Mouse (Mus musculus) splenic B cell, adult 2 months (primary cell): ENCODE results near the gene Cstf1.

Experiments
- DNase-seq: peaks from one replicate; pipeline ENCODE4 v3.0.0-alpha.2; 2011; ENCODE audit warnings: low read depth, low spot score
- H3K27me3 ChIP-seq: 2 replicates; pipeline ENCODE4 v1.6.1; 2012; ENCODE audit warnings: mild to moderate bottlenecking, low read length, moderate library complexity, mixed read lengths; ENCODE audit not compliant: control insufficient read depth, poor library complexity, insufficient read depth, severe bottlenecking
- H3K36me3 ChIP-seq: 2 replicates; pipeline ENCODE4 v1.6.1; 2012; ENCODE audit warnings: mild to moderate bottlenecking, low read length, moderate library complexity, mixed read lengths; ENCODE audit not compliant: control insufficient read depth, poor library complexity, insufficient read depth, severe bottlenecking

Gene Cstf1

DNA sequence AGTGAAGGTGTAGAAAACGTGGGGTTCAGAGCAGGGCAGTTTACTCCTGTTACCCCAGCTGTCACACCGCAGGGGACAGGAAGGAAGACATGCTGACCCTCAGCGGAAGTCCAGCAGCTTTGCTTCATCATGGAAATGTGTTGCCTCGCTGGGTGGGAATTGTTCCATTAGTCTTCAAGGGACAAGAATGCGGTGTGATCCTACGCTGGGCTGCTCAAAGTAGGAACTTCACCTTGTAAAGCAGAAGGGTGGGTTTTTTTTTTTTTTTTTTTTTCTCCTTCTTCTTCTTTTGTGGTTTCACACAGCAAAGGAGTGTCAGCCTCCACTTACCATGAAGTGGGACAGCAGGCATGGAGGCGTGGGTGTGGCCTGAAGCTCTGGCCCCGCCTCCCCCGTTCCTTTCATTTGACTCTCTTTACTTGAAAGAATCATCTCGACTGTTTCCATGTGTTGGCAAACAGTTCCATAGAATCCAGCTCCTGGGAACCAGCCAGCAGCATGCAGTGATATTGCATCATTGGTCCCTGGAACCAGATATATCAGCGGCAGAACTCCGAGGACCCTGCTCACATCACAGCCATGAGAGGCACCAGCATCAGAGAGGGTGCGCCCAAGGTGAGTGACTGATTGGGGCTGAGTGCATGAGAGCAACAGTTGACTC lies 23.0 kb downstream of the Cstf1 start, which contains the start of gene Cass4:
Gene Cass4, plus strand, starts transcription at position 404 of the 661 bp plus-strand sequence.
- Histone ChIP-seq H3K36me3 (no peaks in the 10 kb centered on the region), H3K27me3 (no peaks in the 10 kb centered on the region)
- peak; percentile 84 for DNase-seq

- no peak for DNase-seq
Measured at GRCm38 (mm10) chr2:172394052-172394392, 23.5 kb downstream of the Cstf1 start.

DNA sequence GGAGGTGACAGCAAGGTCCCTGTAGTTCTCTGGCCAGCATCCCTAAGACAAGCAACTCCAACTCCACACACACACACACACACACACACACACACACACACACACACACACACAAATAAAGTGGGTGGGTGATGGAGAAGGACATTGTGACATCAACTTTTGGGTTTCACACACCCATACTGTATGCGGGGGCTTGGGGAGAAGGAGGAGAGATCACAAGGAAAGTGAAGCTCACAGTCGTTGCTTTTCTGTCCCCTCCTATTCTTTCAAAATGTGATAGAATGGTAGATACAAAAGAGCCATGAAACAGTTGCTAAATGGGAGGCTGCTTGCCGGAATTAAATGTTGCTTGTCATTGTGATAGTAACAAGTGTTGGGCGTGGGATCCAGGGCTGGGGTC lies 24.2 kb downstream of the Cstf1 start:
- Histone ChIP-seq H3K27me3 (no peaks in the 10 kb centered on the region), H3K36me3 (no peaks in the 10 kb centered on the region)
- DNase-seq, result no peak

More at GRCm38 (mm10) chr2:172394052-172394392, 23.5 kb downstream of the Cstf1 start:
- Histone ChIP-seq H3K36me3 (no peaks in the 10 kb centered on the region), H3K27me3 (no peaks in the 10 kb centered on the region)

- peak; percentile 31 for DNase-seq
- H3K27me3 ChIP-seq, result no peaks in the 10 kb centered on the region
Measured at GRCm38 (mm10) chr2:172395961-172396360, 25.5 kb downstream of the Cstf1 start.

DNA sequence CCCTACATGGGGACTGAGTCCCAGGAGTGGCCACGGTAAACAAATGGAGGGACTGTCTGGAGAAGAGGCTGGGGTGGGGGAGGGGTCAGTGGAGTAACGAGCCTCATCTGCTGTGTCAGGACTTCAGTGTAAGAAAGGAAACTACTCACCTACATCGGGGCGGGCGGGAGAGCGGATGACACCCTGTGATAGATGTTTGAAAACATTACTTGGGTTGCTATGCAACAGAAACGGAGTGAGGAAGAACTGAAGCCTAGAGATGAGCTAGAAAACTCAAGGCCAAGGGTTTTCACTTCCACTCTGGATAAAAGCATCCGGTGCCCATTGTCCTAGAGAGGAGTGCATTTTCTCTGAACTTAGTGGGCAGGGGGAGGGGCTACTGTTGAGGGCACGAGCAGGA lies 29.4 kb downstream of the Cstf1 start:
- Histone ChIP-seq H3K27me3 (no peaks in the 10 kb centered on the region), H3K36me3 (no peaks in the 10 kb centered on the region)
- DNase-seq, result peak; percentile 92

More at GRCm38 (mm10) chr2:172395961-172396360, 25.5 kb downstream of the Cstf1 start:
- H3K36me3 ChIP-seq, result no peaks in the 10 kb centered on the region

DNA sequence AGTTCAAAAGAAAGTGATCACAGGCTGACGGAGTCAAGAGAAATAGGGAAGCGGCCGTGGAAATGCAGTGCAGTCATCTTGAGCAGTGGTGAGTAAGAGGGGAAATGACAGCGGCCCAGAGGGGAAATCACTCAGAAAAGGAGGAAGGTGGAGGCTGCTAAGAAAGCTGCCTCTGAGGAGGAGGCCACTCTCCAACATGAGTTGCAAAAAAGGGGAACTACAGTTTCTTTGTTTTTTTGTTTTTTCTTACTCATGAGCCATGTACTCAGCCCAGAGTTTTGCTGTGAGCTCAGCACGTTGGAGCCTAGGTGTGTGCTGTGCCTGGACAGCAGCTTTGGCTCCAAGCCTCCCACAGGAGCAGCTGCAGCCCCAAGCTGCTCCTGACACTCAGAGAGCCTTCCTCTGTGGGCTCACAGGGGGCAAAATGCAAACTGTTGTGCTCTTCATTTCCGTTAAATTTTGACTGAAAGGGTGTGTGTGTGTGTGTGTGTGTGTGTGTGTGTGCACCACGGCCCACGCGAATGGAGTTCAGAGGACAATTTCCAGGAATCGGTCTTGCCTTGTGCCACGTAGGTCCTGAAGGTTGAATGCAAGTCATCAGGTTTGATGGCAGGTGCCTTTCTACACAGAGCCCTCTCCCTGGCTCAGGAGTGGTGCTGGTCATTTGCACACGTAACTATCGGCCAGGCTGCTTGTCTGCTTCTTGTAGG lies 30.8 kb downstream of the Cstf1 start:
- no peaks in the 10 kb centered on the region for H3K27me3 ChIP-seq
- no peaks in the 10 kb centered on the region for H3K36me3 ChIP-seq
- DNase-seq, result peak; percentile 95

DNA sequence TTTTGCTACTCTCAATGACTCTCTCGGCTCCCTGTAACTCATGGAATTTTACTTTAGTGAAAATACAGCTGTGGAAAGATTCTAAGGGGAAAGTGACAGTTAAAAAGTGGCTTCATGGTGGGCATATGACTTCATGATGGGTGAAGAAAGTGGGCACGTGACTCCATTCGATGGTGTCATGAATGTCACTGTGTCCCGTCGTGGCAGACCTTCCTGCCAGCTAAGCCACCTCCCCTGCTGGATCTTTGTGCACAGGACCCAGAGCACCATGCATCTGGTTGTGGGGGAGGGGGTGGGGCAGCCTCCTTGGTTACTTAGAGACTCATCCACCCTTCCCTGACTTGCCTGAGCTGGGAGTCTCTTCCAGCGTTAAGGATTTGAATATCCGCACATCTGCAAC lies 33.8 kb downstream of the Cstf1 start:
- H3K36me3 ChIP-seq, result no peaks in the 10 kb centered on the region
- no peak for DNase-seq
- no peaks in the 10 kb centered on the region for H3K27me3 ChIP-seq

DNA sequence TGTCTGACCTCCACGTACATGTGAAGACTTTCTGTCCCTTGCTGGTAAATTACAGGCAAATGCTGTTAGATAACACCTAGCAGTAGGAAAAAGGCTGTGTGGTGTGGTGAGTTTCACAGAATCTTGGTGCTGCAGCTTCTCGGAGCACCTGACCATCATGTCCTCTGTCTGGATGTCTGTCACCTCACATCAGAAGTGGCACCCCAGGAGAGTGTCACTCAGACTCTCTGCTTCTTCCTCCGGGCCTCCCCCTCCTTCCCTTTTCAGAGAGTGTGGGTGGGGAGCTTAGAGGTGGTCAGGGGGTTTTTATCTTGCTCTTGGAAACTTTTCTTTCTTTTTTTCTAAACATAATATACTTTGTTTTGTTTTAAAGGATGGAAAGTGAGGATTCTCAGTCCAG lies 34.5 kb downstream of the Cstf1 start:
- peak; percentile 30 for DNase-seq
- Histone ChIP-seq H3K36me3 (no peaks in the 10 kb centered on the region), H3K27me3 (no peaks in the 10 kb centered on the region)

GRCm38 (mm10) chr2:172406173-172406572 lies 35.7 kb downstream of the Cstf1 start:
- no peak for DNase-seq
- Histone ChIP-seq H3K36me3 (no peaks in the 10 kb centered on the region), H3K27me3 (no peaks in the 10 kb centered on the region)

DNA sequence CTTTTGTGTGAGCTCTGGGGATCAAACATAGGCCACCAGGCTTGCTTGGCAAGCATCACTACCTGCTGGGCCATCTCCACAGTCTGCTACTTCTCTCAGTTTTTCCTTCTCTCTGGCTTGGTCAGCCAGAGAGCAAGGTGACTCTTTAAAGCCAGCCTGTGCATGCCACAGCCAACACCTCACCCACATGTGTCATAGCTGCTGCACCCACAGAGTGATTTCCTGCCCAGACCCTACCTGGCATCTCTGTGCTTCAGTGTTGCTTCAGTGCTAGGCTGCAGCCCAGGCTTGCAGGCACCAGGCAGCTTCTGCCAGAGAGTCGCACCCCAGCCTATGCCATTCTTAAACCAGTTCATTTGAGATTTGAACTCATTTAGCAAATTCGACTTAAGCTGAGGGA lies 37.0 kb downstream of the Cstf1 start:
- no peak for DNase-seq
- Histone ChIP-seq H3K36me3 (no peaks in the 10 kb centered on the region), H3K27me3 (no peaks in the 10 kb centered on the region)

DNA sequence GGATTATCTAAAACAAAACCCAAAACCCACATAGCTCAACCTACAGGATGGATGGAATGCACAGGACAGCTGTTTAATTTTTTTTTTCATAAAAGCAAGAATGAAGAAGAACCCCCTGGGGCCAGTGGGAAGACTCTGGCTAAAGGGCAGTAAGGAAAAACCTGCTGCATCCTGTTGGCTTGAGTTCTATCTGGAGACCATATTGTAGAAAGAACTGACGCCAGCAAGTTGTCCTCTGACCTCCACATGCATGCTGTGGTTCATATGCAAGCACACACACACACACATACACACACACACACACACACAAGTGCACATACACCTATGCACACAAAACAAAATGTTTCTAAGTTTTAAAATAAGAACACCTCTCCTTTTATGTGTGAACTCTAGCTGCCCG lies 40.2 kb downstream of the Cstf1 start:
- no peaks in the 10 kb centered on the region for H3K27me3 ChIP-seq
- no peaks in the 10 kb centered on the region for H3K36me3 ChIP-seq

DNA sequence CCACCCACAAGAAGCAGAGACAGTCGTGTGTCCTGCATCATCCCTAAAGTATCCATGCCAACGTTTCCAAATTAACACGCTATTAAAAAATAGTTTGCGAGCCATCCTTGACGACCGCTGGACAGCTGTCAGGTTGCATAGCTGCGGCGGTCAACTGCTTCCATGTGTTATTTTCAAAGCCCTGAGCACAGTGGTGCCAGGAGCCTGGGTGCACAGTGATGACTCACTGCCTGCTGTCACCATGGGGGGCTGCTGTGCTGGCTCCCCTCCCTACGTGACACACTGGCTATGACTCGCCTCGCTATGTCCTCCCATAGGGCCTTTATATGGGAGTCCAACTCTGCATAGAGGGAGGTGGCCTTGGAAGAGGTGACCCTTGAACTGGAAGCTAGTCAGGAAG lies 40.6 kb downstream of the Cstf1 start:
- no peaks in the 10 kb centered on the region for H3K36me3 ChIP-seq
- DNase-seq, result no peak

More for the DNA sequence above, 40.2 kb downstream of the Cstf1 start:
- DNase-seq, result no peak

GRCm38 (mm10) chr2:172412454-172412853 lies 42.0 kb downstream of the Cstf1 start:
- Histone ChIP-seq H3K27me3 (no peaks in the 10 kb centered on the region), H3K36me3 (no peaks in the 10 kb centered on the region)
- peak; percentile 37 for DNase-seq

More for the DNA sequence above, 40.6 kb downstream of the Cstf1 start:
- no peaks in the 10 kb centered on the region for H3K27me3 ChIP-seq

- H3K27me3 ChIP-seq, result no peaks in the 10 kb centered on the region
- no peaks in the 10 kb centered on the region for H3K36me3 ChIP-seq
- DNase-seq, result no peak
Measured at GRCm38 (mm10) chr2:172413273-172413672, 42.8 kb downstream of the Cstf1 start.

GRCm38 (mm10) chr2:172413894-172414293 lies 43.4 kb downstream of the Cstf1 start:
- no peak for DNase-seq
- no peaks in the 10 kb centered on the region for H3K27me3 ChIP-seq
- H3K36me3 ChIP-seq, result no peaks in the 10 kb centered on the region
